23 mouse cellular contexts compared by ENCODE assay signal in the genomic region with DNA sequence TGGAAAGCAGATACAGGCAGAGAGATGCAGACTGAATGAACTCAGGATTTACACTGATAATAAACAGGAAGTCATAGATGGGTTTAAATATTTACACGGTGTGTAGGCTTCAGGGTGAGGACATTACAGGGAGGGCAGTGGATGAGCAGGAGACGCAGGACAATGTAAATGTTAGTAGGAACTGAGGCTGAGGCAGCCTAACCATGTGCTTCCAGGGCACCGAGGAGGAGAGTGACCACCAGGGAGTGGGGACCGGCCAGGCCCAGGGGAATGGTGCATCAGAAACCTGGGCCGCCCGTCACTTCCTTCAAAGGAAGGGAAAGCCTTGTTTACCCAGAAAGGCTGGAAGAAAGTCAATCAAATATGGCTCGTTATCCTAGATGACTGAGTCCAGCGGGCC. TPM values are rescaled to one million over a fixed set of nuclear protein-coding genes. Genes with fewer than 3 reads are reported as not detected.
A peak's percentile ranks its signal among the peaks of the same experiment; 100 is the strongest.
DNase-seq lines count a peak whose midpoint lies in the region; ATAC-seq and TF ChIP-seq lines count a peak whose summit lies in the region.
"Had no signal": no experiment of that assay in that cellular context is flagged by ENCODE, and none has a peak within 500 bp of the region (broad histone marks: within the 10 kb centered on the region; RNA-seq: fewer than 3 reads in every experiment).

No protein-coding gene starts in this region.

- 0 out of 2 replicates have a peak, but pooled peaks cover 8% of the 10 kb centered on the region for H3K27me3 ChIP-seq in embryonic facial prominence, embryonic 10.5 days (replicated peaks; ENCODE audit: low read depth, poor library complexity, severe bottlenecking)
- peaks cover 3% of the 10 kb centered on the region; the same call in 1 of the 2 replicates for H3K27me3 ChIP-seq in lung, embryonic 15.5 days
- H3K27me3 ChIP-seq in small intestine, adult 2 months (ENCODE audit: control insufficient read depth, insufficient read depth, low read length): no peaks in the 10 kb centered on the region
- H3K27me3 ChIP-seq: midbrain, embryonic 12.5 days; neural tube, embryonic 13.5 days had no signal

- H3K27ac ChIP-seq in embryonic facial prominence, embryonic 10.5 days (replicated peaks): peak overlapping the region; percentile 46
- no peak overlapping the region for H3K27ac ChIP-seq in lung, embryonic 15.5 days
- H3K27ac ChIP-seq in small intestine, adult 2 months (ENCODE audit: insufficient read depth, low read depth, low read length): peak overlapping the region; percentile 47; the same call in 1 of the 2 replicates
- H3K27ac ChIP-seq: hindbrain, embryonic 10.5 days; left cerebral cortex, adult 2 months; macrophage; midbrain, embryonic 12.5 days; neural tube, embryonic 13.5 days had no signal

- H3K36me3 ChIP-seq in embryonic facial prominence, embryonic 10.5 days (replicated peaks): no peaks in the 10 kb centered on the region
- no peaks in the 10 kb centered on the region for H3K36me3 ChIP-seq in lung, embryonic 15.5 days
- no peaks in the 10 kb centered on the region for H3K36me3 ChIP-seq in small intestine, adult 2 months (ENCODE audit: control insufficient read depth, insufficient read depth, low read length)
- H3K36me3 ChIP-seq: hindbrain, embryonic 10.5 days; midbrain, embryonic 12.5 days; neural tube, embryonic 13.5 days had no signal

- H3K4me1 ChIP-seq in embryonic facial prominence, embryonic 10.5 days: peaks cover 26% of the 10 kb centered on the region
- peaks cover 8% of the 10 kb centered on the region; the same call in 1 of the 2 replicates for H3K4me1 ChIP-seq in lung, embryonic 15.5 days
- H3K4me1 ChIP-seq in small intestine, adult 2 months (ENCODE audit: control insufficient read depth, insufficient read depth, insufficient read length, low read length): peaks cover 5% of the 10 kb centered on the region
- H3K4me1 ChIP-seq: midbrain, embryonic 12.5 days; neural tube, embryonic 13.5 days had no signal

- 64% methylated on average over 8 of the region's 8 CpGs for WGBS in embryonic facial prominence, embryonic 10.5 days
- 26% methylated on average over 8 of the region's 8 CpGs for WGBS in lung, embryonic 15.5 days
- 31% methylated on average over 8 of the region's 8 CpGs for WGBS in small intestine, adult 2 months

- TF ChIP-seq POLR2A in small intestine, adult 2 months (IDR thresholded peaks at IDR 0.05; ENCODE audit: low read depth, low read length): no peak

- peak; percentile 91 for DNase-seq in heart, adult 11 months
- DNase-seq in heart, postnatal 4 days: no peak
- no peak for DNase-seq in embryonic facial prominence, embryonic 10.5 days (ENCODE audit: low spot score)
- no peak for DNase-seq in adrenal gland, postnatal 25 days
- DNase-seq in spleen, postnatal 36 days (ENCODE audit: low spot score in 2 of 2): no peak
- no peak for DNase-seq in B cell, adult 2 months
- DNase-seq: adrenal gland, postnatal 14 days; cerebellum, adult 11 months; cerebellum, postnatal 14 days; forebrain, postnatal 0 days; kidney, postnatal 36 days; layer of hippocampus, adult 9-11 months; left cerebral cortex, postnatal 4 days; thymus, postnatal 4 days had no signal

- no peak overlapping the region for H3K4me3 ChIP-seq in embryonic facial prominence, embryonic 10.5 days
- no peak overlapping the region for H3K4me3 ChIP-seq in lung, embryonic 15.5 days
- no peak overlapping the region for H3K4me3 ChIP-seq in small intestine, adult 2 months (ENCODE audit: low read depth, low read length)
- H3K4me3 ChIP-seq: hindbrain, embryonic 10.5 days; left cerebral cortex, adult 2 months; midbrain, embryonic 12.5 days; neural tube, embryonic 13.5 days had no signal

- no peak for TF ChIP-seq CTCF in small intestine, adult 2 months (IDR thresholded peaks at IDR 0.05; ENCODE audit: extremely low read depth, insufficient read length, insufficient replicate concordance, low read depth, low read length)

- H3K9ac ChIP-seq in lung, embryonic 15.5 days: no peak overlapping the region
- H3K9ac ChIP-seq: forebrain, postnatal 0 days; midbrain, embryonic 12.5 days; neural tube, embryonic 13.5 days had no signal

- H3K4me2 ChIP-seq in lung, embryonic 15.5 days: no peak overlapping the region
- H3K4me2 ChIP-seq: liver, embryonic 11.5 days; midbrain, embryonic 12.5 days; neural tube, embryonic 13.5 days had no signal

- ATAC-seq in lung, embryonic 15.5 days (ENCODE audit: borderline replicate concordance, extremely low read depth, low FRiP score, low TSS enrichment): peak; percentile 61; the same call in 1 of the 2 replicates
- ATAC-seq: CD4-positive, CD25-positive, alpha-beta regulatory T cell, adult 4 months; forebrain, postnatal 0 days had no signal

- H3K9me3 ChIP-seq in embryonic facial prominence, embryonic 10.5 days: no peaks in the 10 kb centered on the region
- no peaks in the 10 kb centered on the region for H3K9me3 ChIP-seq in lung, embryonic 15.5 days
- H3K9me3 ChIP-seq: hindbrain, embryonic 10.5 days; midbrain, embryonic 12.5 days; neural tube, embryonic 13.5 days had no signal

RNA-seq across cellular contexts. Expression of a gene that starts 12.3 kb away (rescaled TPM):
- 100 to 1,000 TPM; 106 to 110 TPM for total RNA-seq in heart, postnatal 4 days (2021)
- polyA plus RNA-seq in embryonic facial prominence, embryonic 10.5 days (2016; fragmentation: Nextera tagmentation; extraction: Ambion mirVana): 152 and 154 TPM in 2 replicates
- 143 TPM in 2 replicates for polyA plus RNA-seq in lung, embryonic 15.5 days (2015; fragmentation: Nextera tagmentation; extraction: Ambion mirVana)
- 14.4 and 19.5 TPM in 2 replicates for polyA plus RNA-seq in small intestine, adult 2 months (2012; rRNA removed)
- total RNA-seq in adrenal gland, postnatal 25 days (2021): 107 and 108 TPM in 2 replicates

RNA-seq across cellular contexts. Expression of a gene that starts 45.5 kb away (rescaled TPM):
- total RNA-seq in heart, postnatal 4 days (2021): 1 to 10 TPM; 1.5 to 2.8 TPM
- polyA plus RNA-seq in embryonic facial prominence, embryonic 10.5 days (2016; fragmentation: Nextera tagmentation; extraction: Ambion mirVana): 9.8 and 10.2 TPM in 2 replicates
- polyA plus RNA-seq in lung, embryonic 15.5 days (2015; fragmentation: Nextera tagmentation; extraction: Ambion mirVana): 17.0 and 19.4 TPM in 2 replicates
- polyA plus RNA-seq in small intestine, adult 2 months (2012; rRNA removed): 3.4 and 4.3 TPM in 2 replicates
- total RNA-seq in adrenal gland, postnatal 25 days (2021): 4.4 and 7.6 TPM in 2 replicates

RNA-seq across cellular contexts. Expression of a gene that starts 54.8 kb away (rescaled TPM):
- total RNA-seq in heart, postnatal 4 days (2021): 10 to 100 TPM; 16.2 to 17.5 TPM
- polyA plus RNA-seq in embryonic facial prominence, embryonic 10.5 days (2016; fragmentation: Nextera tagmentation; extraction: Ambion mirVana): 36.6 and 41.0 TPM in 2 replicates
- 50.3 and 51.8 TPM in 2 replicates for polyA plus RNA-seq in lung, embryonic 15.5 days (2015; fragmentation: Nextera tagmentation; extraction: Ambion mirVana)
- polyA plus RNA-seq in small intestine, adult 2 months (2012; rRNA removed): 14.8 and 27.1 TPM in 2 replicates
- 18.3 and 20.6 TPM in 2 replicates for total RNA-seq in adrenal gland, postnatal 25 days (2021)
